Mouse (Mus musculus) adrenal gland, adult 18-20 months (tissue): ENCODE measurements around the gene Dock9. TPM values are rescaled to one million over a fixed set of nuclear protein-coding genes. Genes with fewer than 3 reads are reported as not detected.
"Not testable (repeated sequence)": the region's sequence is repeated elsewhere in the genome, so short reads cannot be mapped to it uniquely, and the experiment has no call there.

Experiments
- DNase-seq, 2 experiments: peaks; one replicate each; pipeline ENCODE4 v3.0.0; 2021 to 2022; ENCODE audit warnings: low spot score in 2 of 2
- total RNA-seq, 2 experiments: library from RNA; stranded (reverse); gene quantifications; 1 replicate in 1 of 2; 2 replicates in 1 of 2; pipeline ENCODE4 v1.2.3; 2021

The Dock9 gene
- total RNA-seq, 2 experiments from 2014 or later: 19.7 to 24.3 TPM

GRCm38 (mm10) chr14:121626741-121627140, 170.9 kb downstream of the Dock9 start:
- DNase-seq: no peak

GRCm38 (mm10) chr14:121623996-121624542, 173.6 kb downstream of the Dock9 start:
- DNase-seq: not testable (repeated sequence)

GRCm38 (mm10) chr14:121621806-121622205, 175.8 kb downstream of the Dock9 start:
- DNase-seq: no peak

GRCm38 (mm10) chr14:121620567-121620966, 177.1 kb downstream of the Dock9 start:
- DNase-seq: no peak

- DNase-seq: no peak
Measured at GRCm38 (mm10) chr14:121620157-121620556, 177.5 kb downstream of the Dock9 start.

GRCm38 (mm10) chr14:121617645-121618390, 179.8 kb downstream of the Dock9 start:
- DNase-seq: no peak

GRCm38 (mm10) chr14:121615431-121615830, 182.2 kb downstream of the Dock9 start:
- DNase-seq: no peak

- no peak for DNase-seq
Measured at GRCm38 (mm10) chr14:121614461-121615170, 183.0 kb downstream of the Dock9 start.

GRCm38 (mm10) chr14:121613490-121613889, 184.1 kb downstream of the Dock9 start:
- DNase-seq: no peak

- no peak for DNase-seq
Measured at GRCm38 (mm10) chr14:121612926-121613325, 184.7 kb downstream of the Dock9 start.

- no peak for DNase-seq
Measured at GRCm38 (mm10) chr14:121611533-121611932, 186.1 kb downstream of the Dock9 start.

GRCm38 (mm10) chr14:121611098-121611497, 186.5 kb downstream of the Dock9 start:
- DNase-seq: no peak

- DNase-seq: no peak
Measured at GRCm38 (mm10) chr14:121608522-121608921, 189.1 kb downstream of the Dock9 start.

- no peak for DNase-seq
Measured at GRCm38 (mm10) chr14:121606433-121606832, 191.2 kb downstream of the Dock9 start.

GRCm38 (mm10) chr14:121605260-121605659, 192.4 kb downstream of the Dock9 start:
- no peak for DNase-seq

GRCm38 (mm10) chr14:121604565-121604964, 193.1 kb downstream of the Dock9 start:
- no peak for DNase-seq

- DNase-seq: no peak
Measured at GRCm38 (mm10) chr14:121602610-121603009, 195.0 kb downstream of the Dock9 start.

- DNase-seq: no peak
Measured at GRCm38 (mm10) chr14:121600538-121600937, 197.1 kb downstream of the Dock9 start.

GRCm38 (mm10) chr14:121597073-121597472, 200.6 kb downstream of the Dock9 start:
- DNase-seq: no peak

GRCm38 (mm10) chr14:121596631-121597030, 201.0 kb downstream of the Dock9 start:
- no peak for DNase-seq

- no peak for DNase-seq
Measured at GRCm38 (mm10) chr14:121594684-121595083, 203.0 kb downstream of the Dock9 start.

GRCm38 (mm10) chr14:121593313-121593929, 204.2 kb downstream of the Dock9 start:
- DNase-seq: no peak
